ENCODE assay signal across 21 mouse cellular contexts in the genomic region with DNA sequence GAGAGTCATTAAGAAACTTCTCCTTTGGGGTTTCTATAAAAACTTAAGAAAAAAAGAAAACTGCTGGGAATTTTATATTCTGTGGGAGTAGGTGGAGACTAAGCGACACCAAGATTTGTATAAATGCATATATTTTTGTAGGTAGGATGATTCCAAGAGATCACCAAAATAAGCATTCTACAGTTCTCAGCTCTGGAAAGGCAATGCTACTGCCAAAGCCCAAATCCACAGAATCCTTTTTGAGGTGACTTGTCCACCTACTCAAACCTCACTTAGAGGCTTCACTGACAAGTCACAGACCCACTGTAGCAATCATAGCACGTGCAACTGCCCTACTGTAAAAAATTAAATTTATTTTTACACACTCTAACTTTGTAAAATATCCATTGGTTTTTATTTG.
DNase-seq lines count a peak whose midpoint lies in the region; ATAC-seq lines count a peak whose summit lies in the region.
"Had no signal": no experiment of that assay in that cellular context is flagged by ENCODE, and none has a peak within 500 bp of the region (broad histone marks: within the 10 kb centered on the region; RNA-seq: fewer than 3 reads in every experiment).

No protein-coding gene starts in this region.

- DNase-seq in frontal cortex, postnatal 25 days (ENCODE audit: low spot score in 2 of 2): no peak
- peak; percentile 39 for DNase-seq in right cerebral cortex, adult 18-20 months
- no peak for DNase-seq in right cerebral cortex, postnatal 4 days
- no peak for DNase-seq in ovary, postnatal 14 days (ENCODE audit: low spot score)
- DNase-seq: adrenal gland, adult 8-10 months; adrenal gland, postnatal 14 days; adrenal gland, postnatal 36 days; B cell, adult 2 months; cerebellum, adult 11 months; cerebellum, adult 18-20 months; cerebellum, adult 8-10 months; cerebellum, adult 9-11 months; cerebellum, postnatal 14 days; cerebellum, postnatal 36 days; forebrain, postnatal 0 days had no signal

- peak; percentile 89 for ATAC-seq in frontal cortex, adult (ENCODE audit: low TSS enrichment)
- ATAC-seq: activated CD4-positive, CD25-positive, alpha-beta regulatory T cell, adult 4 months; CD4-positive, CD25-positive, alpha-beta regulatory T cell, adult 4 months; forebrain, embryonic 13.5 days; forebrain, embryonic 15.5 days; forebrain, postnatal 0 days; Patski had no signal
